Mouse (Mus musculus): ENCODE measurements around the gene Gemin5. TPM values are rescaled to one million over a fixed set of nuclear protein-coding genes. Genes with fewer than 3 reads are reported as not detected.
A peak's percentile ranks its signal among the peaks of the same experiment; 100 is the strongest.

The Gemin5 gene
- polyA plus RNA-seq, 1 experiment, result 27.8 TPM

- Histone ChIP-seq H3K4me3 (ENCODE audit: control insufficient read depth, low read depth, low read length) (no peak overlapping the region), H3K36me3 (ENCODE audit: control insufficient read depth, insufficient read depth, low read length) (peaks cover 6% of the 10 kb centered on the region), H3K4me1 (ENCODE audit: control insufficient read depth, insufficient read depth, low read length) (no peaks in the 10 kb centered on the region), H3K27ac (ENCODE audit: control insufficient read depth, insufficient read depth, low read depth, low read length) (no peak overlapping the region), H3K27me3 (ENCODE audit: control insufficient read depth, insufficient read depth, low read length) (no peaks in the 10 kb centered on the region)
- TF ChIP-seq POLR2A (IDR thresholded peaks at IDR 0.05; ENCODE audit: control insufficient read depth, low read depth, low read length), result no peak
- no peak for TF ChIP-seq CTCF (IDR thresholded peaks at IDR 0.05; ENCODE audit: control insufficient read depth, insufficient read depth, insufficient replicate concordance, low read depth, low read length)
Measured at GRCm38 (mm10) chr11:58116560-58116959, 51.8 kb downstream of the Gemin5 start.

GRCm38 (mm10) chr11:58107664-58108337 is 60.5 kb downstream of the Gemin5 start:
- Histone ChIP-seq H3K4me1 (ENCODE audit: control insufficient read depth, insufficient read depth, low read length) (peaks cover 7% of the 10 kb centered on the region), H3K27me3 (ENCODE audit: control insufficient read depth, insufficient read depth, low read length) (no peaks in the 10 kb centered on the region)

GRCm38 (mm10) chr11:58107009-58107408 is 61.3 kb downstream of the Gemin5 start:
- Histone ChIP-seq H3K4me1 (ENCODE audit: control insufficient read depth, insufficient read depth, low read length) (peaks cover 13% of the 10 kb centered on the region), H3K27me3 (ENCODE audit: control insufficient read depth, insufficient read depth, low read length) (no peaks in the 10 kb centered on the region), H3K4me3 (ENCODE audit: control insufficient read depth, low read depth, low read length) (no peak overlapping the region), H3K27ac (ENCODE audit: control insufficient read depth, insufficient read depth, low read depth, low read length) (no peak overlapping the region), H3K36me3 (ENCODE audit: control insufficient read depth, insufficient read depth, low read length) (no peaks in the 10 kb centered on the region; the same call in 1 of the 2 replicates)
- no peak for TF ChIP-seq CTCF (IDR thresholded peaks at IDR 0.05; ENCODE audit: control insufficient read depth, insufficient read depth, insufficient replicate concordance, low read depth, low read length)
- no peak for TF ChIP-seq POLR2A (IDR thresholded peaks at IDR 0.05; ENCODE audit: control insufficient read depth, low read depth, low read length)

More at GRCm38 (mm10) chr11:58107664-58108337, 60.5 kb downstream of the Gemin5 start:
- no peaks in the 10 kb centered on the region; the same call in 1 of the 2 replicates for H3K36me3 ChIP-seq (ENCODE audit: control insufficient read depth, insufficient read depth, low read length)
- H3K27ac ChIP-seq (ENCODE audit: control insufficient read depth, insufficient read depth, low read depth, low read length), result no peak overlapping the region
- TF ChIP-seq POLR2A (IDR thresholded peaks at IDR 0.05; ENCODE audit: control insufficient read depth, low read depth, low read length), result no peak
- TF ChIP-seq CTCF (IDR thresholded peaks at IDR 0.05; ENCODE audit: control insufficient read depth, insufficient read depth, insufficient replicate concordance, low read depth, low read length), result no peak
- H3K4me3 ChIP-seq (ENCODE audit: control insufficient read depth, low read depth, low read length), result no peak overlapping the region

GRCm38 (mm10) chr11:58104351-58104791 is 64.0 kb downstream of the Gemin5 start:
- TF ChIP-seq CTCF (IDR thresholded peaks at IDR 0.05; ENCODE audit: control insufficient read depth, insufficient read depth, insufficient replicate concordance, low read depth, low read length) (no peak), POLR2A (IDR thresholded peaks at IDR 0.05; ENCODE audit: control insufficient read depth, low read depth, low read length) (no peak; the same call in 1 of the 2 replicates)

GRCm38 (mm10) chr11:58103697-58104306 is 64.5 kb downstream of the Gemin5 start, which contains the start of gene Cnot8:
Gene Cnot8 (plus strand): TSS chr11:58104153.
- H3K4me1 ChIP-seq (ENCODE audit: control insufficient read depth, insufficient read depth, low read length), result peaks cover 13% of the 10 kb centered on the region
- TF ChIP-seq POLR2A (IDR thresholded peaks at IDR 0.05; ENCODE audit: control insufficient read depth, low read depth, low read length) (peak; percentile 89), CTCF (IDR thresholded peaks at IDR 0.05; ENCODE audit: control insufficient read depth, insufficient read depth, insufficient replicate concordance, low read depth, low read length) (no peak)
- no peaks in the 10 kb centered on the region for H3K36me3 ChIP-seq (ENCODE audit: control insufficient read depth, insufficient read depth, low read length)
- peak within 1 kb of the TSS; percentile 93 for H3K4me3 ChIP-seq (ENCODE audit: control insufficient read depth, low read depth, low read length)
- H3K27ac ChIP-seq (ENCODE audit: control insufficient read depth, insufficient read depth, low read depth, low read length), result peak within 1 kb of the TSS; percentile 98
- no peaks in the 10 kb centered on the region for H3K27me3 ChIP-seq (ENCODE audit: control insufficient read depth, insufficient read depth, low read length)

More at GRCm38 (mm10) chr11:58104351-58104791, 64.0 kb downstream of the Gemin5 start:
- Histone ChIP-seq H3K27ac (ENCODE audit: control insufficient read depth, insufficient read depth, low read depth, low read length) (peak overlapping the region; percentile 75), H3K4me3 (ENCODE audit: control insufficient read depth, low read depth, low read length) (peak overlapping the region; percentile 93), H3K4me1 (ENCODE audit: control insufficient read depth, insufficient read depth, low read length) (peaks cover 13% of the 10 kb centered on the region), H3K36me3 (ENCODE audit: control insufficient read depth, insufficient read depth, low read length) (no peaks in the 10 kb centered on the region), H3K27me3 (ENCODE audit: control insufficient read depth, insufficient read depth, low read length) (no peaks in the 10 kb centered on the region)

- H3K27ac ChIP-seq (ENCODE audit: control insufficient read depth, insufficient read depth, low read depth, low read length), result peak overlapping the region; percentile 98
- peaks cover 13% of the 10 kb centered on the region for H3K4me1 ChIP-seq (ENCODE audit: control insufficient read depth, insufficient read depth, low read length)
- H3K4me3 ChIP-seq (ENCODE audit: control insufficient read depth, low read depth, low read length), result peak overlapping the region; percentile 93
- H3K36me3 ChIP-seq (ENCODE audit: control insufficient read depth, insufficient read depth, low read length), result no peaks in the 10 kb centered on the region
- H3K27me3 ChIP-seq (ENCODE audit: control insufficient read depth, insufficient read depth, low read length), result no peaks in the 10 kb centered on the region
- TF ChIP-seq CTCF (IDR thresholded peaks at IDR 0.05; ENCODE audit: control insufficient read depth, insufficient read depth, insufficient replicate concordance, low read depth, low read length), result no peak; the same call in 1 of the 2 replicates
Measured at GRCm38 (mm10) chr11:58103344-58103653, 65.0 kb downstream of the Gemin5 start.

GRCm38 (mm10) chr11:58102581-58103343 is 65.6 kb downstream of the Gemin5 start:
- TF ChIP-seq CTCF (IDR thresholded peaks at IDR 0.05; ENCODE audit: control insufficient read depth, insufficient read depth, insufficient replicate concordance, low read depth, low read length), result no peak
- no peak for TF ChIP-seq POLR2A (IDR thresholded peaks at IDR 0.05; ENCODE audit: control insufficient read depth, low read depth, low read length)
- H3K4me3 ChIP-seq (ENCODE audit: control insufficient read depth, low read depth, low read length), result peak overlapping the region; percentile 93
- no peaks in the 10 kb centered on the region for H3K27me3 ChIP-seq (ENCODE audit: control insufficient read depth, insufficient read depth, low read length)
- peak overlapping the region; percentile 98 for H3K27ac ChIP-seq (ENCODE audit: control insufficient read depth, insufficient read depth, low read depth, low read length)
- peaks cover 13% of the 10 kb centered on the region for H3K4me1 ChIP-seq (ENCODE audit: control insufficient read depth, insufficient read depth, low read length)
- no peaks in the 10 kb centered on the region for H3K36me3 ChIP-seq (ENCODE audit: control insufficient read depth, insufficient read depth, low read length)

All from testis, adult 2 months (tissue).